Mouse (Mus musculus) adrenal gland, adult 8-10 months (tissue): ENCODE measurements around the gene Kmo. TPM values are rescaled to one million over a fixed set of nuclear protein-coding genes. Genes with fewer than 3 reads are reported as not detected.

Source experiments
- DNase-seq: peaks from one replicate; pipeline ENCODE4 v3.0.0; 2022
- total RNA-seq, 4 experiments: library from RNA; stranded (reverse); gene quantifications; 2 replicates each; pipeline ENCODE4 v1.2.4; 2022

The Kmo gene
- total RNA-seq, 4 experiments from 2014 or later, result 0.32 to 1.6 (median 1.1) TPM

GRCm38 (mm10) chr1:175699375-175699774 lies 79.2 kb downstream of the Kmo start:
- DNase-seq, result no peak

GRCm38 (mm10) chr1:175699796-175700195 lies 79.6 kb downstream of the Kmo start:
- DNase-seq, result no peak

DNA sequence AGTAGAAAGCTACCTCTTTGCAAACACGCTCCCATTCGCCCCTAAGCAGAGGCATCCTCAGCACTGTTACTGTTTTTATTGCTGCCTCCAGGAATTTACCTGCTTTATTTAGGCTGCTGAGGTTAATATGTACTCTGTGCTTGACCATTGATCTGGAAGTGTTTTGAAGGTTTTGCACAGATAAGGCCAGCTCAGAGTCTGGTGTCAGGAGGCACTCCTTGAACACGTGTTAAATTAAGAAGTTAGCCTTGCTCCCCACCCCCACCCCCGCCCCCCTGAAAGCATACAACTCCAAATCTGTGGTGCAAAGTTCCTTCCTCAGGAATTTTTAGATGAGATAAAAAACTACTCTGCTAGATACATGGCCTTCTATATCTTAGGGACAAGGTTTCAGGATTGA lies 81.0 kb downstream of the Kmo start:
- DNase-seq, result no peak

DNA sequence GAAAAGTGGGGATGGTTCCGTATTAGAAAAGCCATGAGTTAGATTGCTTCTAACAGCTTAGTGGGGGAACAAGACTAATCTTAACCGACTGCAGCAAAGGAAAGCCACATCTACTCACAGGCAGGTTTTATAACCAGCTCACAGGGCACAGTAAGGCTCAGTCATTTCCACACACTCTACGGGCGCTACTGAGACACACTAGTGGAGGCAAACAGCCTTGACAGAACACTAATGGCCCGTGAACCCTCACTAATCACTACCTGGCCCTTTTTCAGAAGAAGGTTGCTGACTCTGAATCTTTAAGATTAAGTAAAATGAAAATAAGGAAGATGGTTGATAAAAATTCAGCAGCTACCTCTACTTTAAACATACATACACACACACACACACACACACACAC lies 87.4 kb downstream of the Kmo start:
- no peak for DNase-seq

DNA sequence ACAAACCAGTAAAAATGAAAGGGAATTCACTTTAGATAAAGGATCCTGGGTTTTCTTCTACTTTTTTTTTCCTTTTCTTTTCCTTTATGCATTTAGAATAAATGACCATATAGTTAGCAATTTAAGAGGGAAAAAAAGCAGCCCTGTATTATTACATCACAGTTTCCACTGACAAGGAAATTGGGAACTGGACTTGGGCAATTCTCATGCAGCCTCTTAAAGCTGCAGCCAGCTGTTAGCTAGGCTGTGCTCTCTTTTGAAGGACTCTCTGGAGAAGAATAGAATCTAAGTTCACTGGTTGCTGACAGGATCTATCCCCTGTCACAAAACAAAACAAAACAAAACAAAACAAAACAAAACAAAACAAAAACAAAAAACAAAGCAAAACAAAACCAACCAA lies 87.8 kb downstream of the Kmo start:
- DNase-seq, result no peak

Other genes starting within 250 kb of the Kmo start
- gene Rgs7, start 127.9 kb upstream of the Kmo start, total RNA-seq, result 10 to 100 TPM in 3 of 4 experiments, 1 to 10 TPM in 1; 6.8 to 13.3 (median 11.3) TPM
- 100 to 1,000 TPM; 106 to 187 (median 148) TPM for gene Fh1, start 5.3 kb downstream of the Kmo start, total RNA-seq
- 10 to 100 TPM in 2 of 4 experiments, 1 to 10 TPM in 2; 7.7 to 16.8 (median 11.3) TPM for gene Opn3, start 72.4 kb downstream of the Kmo start, total RNA-seq
- gene Chml, start 72.5 kb downstream of the Kmo start, total RNA-seq, result 10 to 100 TPM in 1 of 4 experiments, 1 to 10 TPM in 3; 8.1 to 10.6 (median 9.5) TPM
- not detected for gene Wdr64, start 78.2 kb downstream of the Kmo start, total RNA-seq